Mouse (Mus musculus) spleen, embryonic (tissue): ENCODE data around the gene Gpr107.

Source experiments
- CTCF ChIA-PET: fragments of 350-600 bp; sonication (Branson Sonifier 250); formaldehyde crosslinking; loops from one replicate; lab custom pipeline; 2022; lab: Charles Lee

Gene Gpr107

GRCm38 (mm10) chr2:31189654-31190053 lies 37.5 kb downstream of the Gpr107 start:
- CTCF ChIA-PET: no interaction called here

GRCm38 (mm10) chr2:31191765-31192164 lies 39.6 kb downstream of the Gpr107 start:
- CTCF ChIA-PET: interaction anchor here (0.7 kb wide), 1 partner anchor 101 kb away, joined by 3 read pairs; no protein-coding TSS in a partner anchor

DNA sequence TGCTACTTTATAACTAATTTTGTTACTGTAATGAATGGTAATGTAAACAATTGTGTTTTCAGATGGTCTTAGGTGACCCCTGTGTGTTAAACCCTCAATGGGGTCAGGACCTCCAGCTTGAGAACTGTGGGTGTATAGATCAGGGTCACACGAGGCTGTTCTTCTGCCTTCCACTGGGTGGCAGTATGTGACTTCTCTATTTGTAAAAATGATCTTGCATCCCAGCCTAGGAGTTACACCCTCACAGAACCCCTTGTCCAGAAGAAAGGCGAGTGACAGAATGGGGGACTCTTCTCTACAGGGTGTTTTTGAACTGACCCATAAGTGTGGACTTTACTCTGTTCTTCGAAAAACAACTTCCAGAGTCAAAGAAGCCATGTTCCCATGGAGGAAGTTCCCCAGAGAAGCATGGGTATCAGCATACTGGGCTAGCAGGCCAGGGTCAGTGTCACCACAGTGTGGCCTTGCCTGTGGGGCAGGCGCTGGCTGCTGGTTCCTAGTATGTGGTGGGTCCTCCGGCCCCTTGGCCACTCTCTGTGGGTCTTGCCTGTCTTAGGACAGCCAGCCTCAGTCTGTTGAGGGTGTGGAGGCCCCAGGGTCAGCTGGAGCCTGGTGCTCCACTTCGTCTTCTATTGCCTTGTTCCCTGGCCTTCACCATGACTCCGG lies 42.4 kb downstream of the Gpr107 start:
- CTCF ChIA-PET: no interaction called here

GRCm38 (mm10) chr2:31198621-31199020 lies 46.5 kb downstream of the Gpr107 start:
- CTCF ChIA-PET: interaction anchor here (0.6 kb wide), 1 partner anchor 81 kb away, joined by 4 read pairs; no protein-coding TSS in a partner anchor

DNA sequence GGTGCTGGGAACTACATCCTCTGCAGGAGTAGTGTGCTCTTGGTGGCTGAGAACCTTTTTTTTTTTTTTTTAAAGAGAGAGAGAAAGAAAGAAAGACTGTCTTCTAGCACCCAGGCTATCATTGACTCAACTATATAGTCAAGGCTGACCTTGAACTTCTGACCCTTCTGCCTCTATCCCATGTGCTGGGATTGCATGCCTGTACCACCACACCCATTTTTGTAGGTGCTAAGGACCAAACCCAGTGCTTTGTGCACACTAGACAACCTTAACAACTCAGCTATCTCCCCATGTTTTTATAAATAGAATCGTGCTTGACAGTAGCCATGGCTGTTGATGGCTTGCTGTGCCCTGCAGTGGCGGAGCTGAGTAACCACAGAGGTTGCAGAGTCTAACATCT lies 47.9 kb downstream of the Gpr107 start:
- CTCF ChIA-PET: no interaction called here

DNA sequence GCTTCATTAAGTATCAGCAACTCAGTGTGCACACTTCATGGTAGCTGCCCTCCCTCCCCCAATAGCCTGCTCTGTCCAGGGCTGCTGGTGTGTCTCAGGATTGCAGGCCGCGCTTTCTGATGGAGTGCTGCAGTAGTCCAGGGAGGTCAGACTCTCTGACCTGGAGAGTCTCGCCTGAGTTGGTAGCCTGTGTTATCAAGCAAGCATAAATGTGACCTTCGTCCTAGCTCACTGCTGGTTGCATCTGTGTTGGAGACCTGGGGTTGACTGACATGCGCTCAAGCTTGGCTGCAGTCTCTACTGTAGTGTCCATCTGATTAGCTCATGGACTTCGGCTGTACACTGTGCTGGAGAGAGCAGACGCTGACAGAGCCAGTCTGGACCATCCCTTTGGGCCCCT lies 49.7 kb downstream of the Gpr107 start:
- CTCF ChIA-PET: no interaction called here

DNA sequence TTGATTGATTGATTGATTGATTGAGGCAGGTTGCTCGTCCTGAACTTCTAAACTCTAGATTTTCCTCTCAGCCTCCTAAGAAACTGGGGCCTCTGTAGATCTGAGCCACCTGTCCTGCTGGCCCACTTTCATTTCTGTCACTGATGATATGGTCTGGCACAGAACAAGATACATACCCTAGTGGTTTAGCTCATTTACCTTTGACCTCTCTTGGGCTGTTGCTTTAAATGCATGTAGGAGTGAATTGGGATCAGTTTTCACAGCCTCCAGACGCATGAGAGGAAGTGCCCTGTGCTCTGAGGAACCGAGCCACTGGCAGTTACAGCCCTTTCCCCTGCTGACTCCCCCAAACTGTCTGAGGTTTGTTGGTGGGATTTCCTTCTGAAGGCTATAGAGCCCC lies 50.2 kb downstream of the Gpr107 start:
- CTCF ChIA-PET: no interaction called here

GRCm38 (mm10) chr2:31202956-31203355 lies 50.8 kb downstream of the Gpr107 start:
- CTCF ChIA-PET: no interaction called here

DNA sequence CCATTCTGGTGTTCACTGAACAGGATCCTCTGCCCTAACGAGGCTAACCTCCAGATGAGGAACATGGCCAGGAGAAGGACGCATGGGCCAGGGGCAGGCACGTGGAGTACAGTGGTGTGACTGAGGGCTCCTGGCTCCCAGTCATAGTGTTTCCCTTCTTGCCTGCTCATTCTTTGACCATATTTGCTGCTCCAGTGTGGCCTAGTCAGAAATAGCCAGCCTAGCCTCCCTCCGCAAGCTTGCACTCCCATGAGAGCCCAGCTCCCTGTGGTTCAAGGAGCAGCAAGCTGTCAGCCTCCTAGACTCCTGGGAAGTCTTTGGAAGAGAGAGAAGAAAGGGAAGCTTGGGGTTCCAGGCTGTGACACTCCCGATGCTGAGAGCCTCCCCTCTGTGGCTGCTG lies 52.6 kb downstream of the Gpr107 start:
- CTCF ChIA-PET: no interaction called here

DNA sequence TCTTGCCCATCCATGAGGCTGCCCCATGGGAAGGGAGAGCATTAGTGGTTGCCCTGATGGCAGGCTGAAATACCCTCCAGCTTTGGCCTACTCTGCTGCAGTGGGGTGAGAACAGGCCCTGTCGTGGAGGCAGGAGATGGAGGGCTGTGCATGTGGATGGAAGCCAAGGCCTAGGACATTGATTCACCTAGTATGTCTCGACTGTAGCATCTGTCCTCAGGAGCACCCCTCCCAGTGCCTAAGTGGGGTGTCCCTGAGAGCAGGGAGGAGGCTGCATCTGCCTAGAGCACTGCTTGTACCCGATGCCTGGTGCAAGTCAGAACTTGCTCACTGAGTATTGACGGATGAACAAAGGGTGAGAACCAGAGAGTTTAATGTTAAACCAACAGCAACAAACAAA lies 54.1 kb downstream of the Gpr107 start:
- CTCF ChIA-PET: no interaction called here

GRCm38 (mm10) chr2:31206882-31207281 lies 54.8 kb downstream of the Gpr107 start:
- CTCF ChIA-PET: no interaction called here

- CTCF ChIA-PET: no interaction called here
Measured at GRCm38 (mm10) chr2:31208544-31209142, 56.5 kb downstream of the Gpr107 start.

DNA sequence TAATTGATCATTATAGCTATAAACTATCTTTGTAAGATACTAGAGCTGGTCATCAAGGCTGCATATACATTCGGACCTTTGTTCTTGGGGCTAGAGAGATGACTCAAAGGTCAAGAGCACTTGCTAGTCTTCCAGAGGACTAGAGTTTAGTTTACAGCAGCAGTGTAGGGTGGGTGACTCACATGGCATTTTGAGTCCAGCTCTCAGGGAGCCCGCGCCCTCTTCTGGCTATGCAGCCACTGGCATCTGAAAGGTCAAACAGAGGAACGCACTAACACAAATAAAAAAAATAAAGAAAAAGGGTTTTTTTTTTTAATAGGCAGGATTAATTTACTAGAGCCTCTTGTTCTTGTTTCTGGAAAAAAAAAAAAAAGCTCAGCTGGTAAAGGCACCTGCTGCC lies 57.4 kb downstream of the Gpr107 start:
- CTCF ChIA-PET: interaction anchor here (0.6 kb wide), 1 partner anchor 44 kb away, joined by 3 read pairs; no protein-coding TSS in a partner anchor

GRCm38 (mm10) chr2:31210144-31210847 lies 58.2 kb downstream of the Gpr107 start:
- CTCF ChIA-PET: interaction anchor here (0.6 kb wide), 1 partner anchor 45 kb away, joined by 3 read pairs; no protein-coding TSS in a partner anchor

- CTCF ChIA-PET: no interaction called here
Measured at GRCm38 (mm10) chr2:31211204-31211603, 59.1 kb downstream of the Gpr107 start.

DNA sequence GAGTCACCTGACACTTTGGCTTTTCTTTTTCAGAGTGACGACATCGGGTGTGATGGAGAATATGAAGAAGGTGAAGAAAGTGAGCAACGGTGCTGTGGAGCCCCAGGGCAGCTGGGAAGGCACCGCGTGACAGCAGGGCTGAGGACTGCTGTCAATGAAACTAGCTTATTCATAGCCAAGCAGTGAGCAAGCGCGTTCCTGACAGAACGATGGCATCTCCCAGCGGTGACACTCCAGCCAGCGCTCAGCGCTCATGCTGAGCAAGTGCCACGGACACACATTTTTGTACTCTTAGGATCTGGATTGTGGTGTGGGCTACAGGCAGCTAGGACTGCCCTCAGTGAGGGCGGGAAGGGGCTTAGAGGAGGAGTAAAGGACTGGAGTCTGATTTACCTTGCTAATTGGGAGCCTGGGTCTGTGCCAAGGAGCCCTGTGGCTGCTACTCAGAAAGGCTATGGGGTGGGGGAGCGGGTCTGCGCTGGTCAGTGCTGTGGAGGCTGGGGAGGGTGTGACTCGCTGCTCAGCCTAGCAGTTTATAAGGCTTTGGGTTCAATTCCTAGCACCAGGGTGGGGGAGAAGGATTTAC lies 62.2 kb downstream of the Gpr107 start:
- CTCF ChIA-PET: no interaction called here

GRCm38 (mm10) chr2:31218611-31219010 lies 66.5 kb downstream of the Gpr107 start:
- CTCF ChIA-PET: interaction anchor here (0.6 kb wide), 1 partner anchor 221 kb away, joined by 3 read pairs; no protein-coding TSS in a partner anchor

DNA sequence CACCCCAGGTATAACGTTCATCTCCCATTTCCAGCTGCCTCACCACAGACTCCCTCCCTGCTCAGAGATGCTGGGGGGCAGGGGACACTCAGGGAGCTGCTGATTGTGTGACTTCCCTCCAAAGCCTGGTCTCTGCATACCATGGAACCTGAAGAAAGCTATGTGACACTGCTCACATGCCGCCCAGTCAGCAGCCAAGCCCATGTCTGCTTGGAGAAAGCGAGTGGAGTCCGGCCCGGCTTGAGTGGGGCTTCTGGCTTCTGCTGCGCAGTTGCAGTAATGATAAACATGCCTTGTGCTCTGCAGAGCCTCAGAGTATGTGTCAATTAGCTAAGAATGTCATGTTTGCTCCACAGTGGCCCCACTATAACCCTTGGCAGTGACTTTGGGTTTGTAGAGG lies 67.4 kb downstream of the Gpr107 start:
- CTCF ChIA-PET: no interaction called here

DNA sequence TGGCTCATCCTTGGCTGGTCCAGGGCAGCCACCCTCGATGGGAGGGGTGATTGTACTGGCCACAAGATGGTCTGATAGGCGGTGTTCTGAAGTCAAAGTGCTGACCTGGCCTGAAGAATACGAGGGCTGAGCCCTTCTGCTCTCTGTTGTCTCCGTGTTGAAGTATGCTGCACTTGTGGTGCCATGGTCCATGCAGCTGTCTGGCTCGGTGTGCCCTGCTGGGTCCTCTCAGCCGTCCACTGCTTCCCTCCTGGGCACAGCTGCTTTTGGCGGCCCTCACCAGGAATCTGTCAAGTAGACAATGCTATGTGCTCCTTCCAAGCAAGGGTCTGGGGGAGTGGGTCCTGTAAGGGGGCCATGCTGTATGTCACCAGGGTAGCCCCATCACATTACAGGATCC lies 68.7 kb downstream of the Gpr107 start:
- CTCF ChIA-PET: no interaction called here

DNA sequence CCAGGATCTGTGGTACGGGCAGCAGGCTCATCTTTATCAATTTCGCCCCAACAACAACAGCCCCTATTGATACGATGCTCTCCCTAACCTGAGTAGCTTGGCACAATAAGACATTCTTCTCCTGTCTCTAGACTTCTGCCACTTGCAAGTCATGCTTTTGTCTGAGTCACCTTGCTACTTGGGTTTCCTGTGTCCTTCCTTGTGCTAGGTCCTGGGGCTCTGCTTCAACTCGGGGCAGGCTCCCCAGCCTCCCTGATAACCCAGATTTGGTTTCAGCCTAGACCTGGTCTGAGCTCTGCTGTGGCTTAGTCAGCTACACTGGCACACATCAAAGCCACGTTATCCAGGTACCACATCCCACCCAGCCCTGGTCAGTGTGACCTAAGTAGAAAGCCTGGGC lies 69.5 kb downstream of the Gpr107 start:
- CTCF ChIA-PET: no interaction called here

- CTCF ChIA-PET: interaction anchor here (0.7 kb wide), 1 partner anchor 57 kb away, joined by 4 read pairs; no protein-coding TSS in a partner anchor
Measured at GRCm38 (mm10) chr2:31228768-31229311, 76.7 kb downstream of the Gpr107 start.

DNA sequence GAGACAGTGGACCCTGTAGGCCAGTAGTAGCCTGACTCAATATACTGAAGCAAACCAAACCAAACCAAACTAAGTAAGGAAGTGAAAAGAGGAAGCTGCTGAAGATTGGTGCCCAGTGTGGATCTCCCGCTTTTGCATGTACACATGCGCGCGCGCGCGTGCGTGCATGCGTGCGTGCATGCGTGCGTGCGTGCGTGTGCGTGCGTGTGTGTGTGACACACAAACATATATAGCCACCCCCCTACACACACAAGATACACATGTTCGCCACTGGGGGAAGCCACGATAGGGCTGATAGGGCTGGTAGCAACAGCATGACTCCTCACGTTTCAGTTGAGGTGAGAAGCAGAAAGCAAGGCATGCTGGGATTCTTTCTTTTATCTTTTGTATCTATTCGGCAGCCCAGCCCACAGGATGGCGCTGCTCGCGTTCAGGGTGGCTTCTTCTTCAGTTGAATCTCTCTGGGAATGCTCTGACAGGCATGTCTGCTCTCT lies 87.1 kb downstream of the Gpr107 start:
- CTCF ChIA-PET: interaction anchor here (1.0 kb wide), 1 partner anchor 17 kb away, joined by 3 read pairs; no protein-coding TSS in a partner anchor
